Mouse (Mus musculus) spleen, postnatal 4 days (tissue): Measurements from ENCODE around the gene Krt34.

ENCODE experiments used
- DNase-seq, 2 experiments: peaks; one replicate each; pipeline ENCODE4 v3.0.0; 2022; ENCODE audit warnings: low spot score in 2 of 2

Gene Krt34

GRCm38 (mm10) chr11:100041454-100041853 is at the start of gene Krt34:
Krt34 (minus strand) TSS chr11:100041554.
- DNase-seq, result no peak

GRCm38 (mm10) chr11:100088378-100089025 is 47.1 kb upstream of the Krt34 start:
- no peak for DNase-seq

- DNase-seq, result no peak
Observed at GRCm38 (mm10) chr11:100087861-100088260, 46.5 kb upstream of the Krt34 start, which contains the start of gene Krt32. Krt32 (minus strand) TSS chr11:100088226.

- no peak for DNase-seq
Observed at GRCm38 (mm10) chr11:100073873-100074272, 32.5 kb upstream of the Krt34 start.

GRCm38 (mm10) chr11:100067293-100068036 is 26.1 kb upstream of the Krt34 start:
- DNase-seq, result no peak

GRCm38 (mm10) chr11:100066236-100067010 is 25.1 kb upstream of the Krt34 start:
- no peak for DNase-seq

- DNase-seq, result no peak
Observed at GRCm38 (mm10) chr11:100058875-100059274, 17.5 kb upstream of the Krt34 start.

- DNase-seq, result no peak
Observed at GRCm38 (mm10) chr11:100055686-100056655, 14.6 kb upstream of the Krt34 start.

GRCm38 (mm10) chr11:100050451-100050850 is 9.1 kb upstream of the Krt34 start, which contains the start of gene Krt31:
Krt31 (minus strand) TSS chr11:100050551.
- DNase-seq, result no peak

GRCm38 (mm10) chr11:100047193-100047592 is 5.8 kb upstream of the Krt34 start:
- no peak for DNase-seq

GRCm38 (mm10) chr11:100046303-100046866 is 5.0 kb upstream of the Krt34 start:
- no peak for DNase-seq

- no peak for DNase-seq
Observed at GRCm38 (mm10) chr11:100029768-100030167, 11.6 kb downstream of the Krt34 start, which contains the start of gene Krt33b. Krt33b (minus strand) TSS chr11:100029868.

- no peak for DNase-seq
Observed at GRCm38 (mm10) chr11:100021438-100021837, 19.9 kb downstream of the Krt34 start.

GRCm38 (mm10) chr11:100019466-100019865 is 21.9 kb downstream of the Krt34 start:
- no peak for DNase-seq

- no peak for DNase-seq
Observed at GRCm38 (mm10) chr11:100016112-100016511, 25.2 kb downstream of the Krt34 start, which contains the start of gene Krt33a. Krt33a (minus strand) TSS chr11:100016212.

- no peak for DNase-seq
Observed at GRCm38 (mm10) chr11:100013691-100014171, 27.6 kb downstream of the Krt34 start.

- DNase-seq, result no peak
Observed at GRCm38 (mm10) chr11:100010682-100011081, 30.7 kb downstream of the Krt34 start.

- no peak for DNase-seq
Observed at GRCm38 (mm10) chr11:100008336-100008735, 33.0 kb downstream of the Krt34 start.

GRCm38 (mm10) chr11:100006624-100007023 is 34.7 kb downstream of the Krt34 start:
- no peak for DNase-seq

GRCm38 (mm10) chr11:100005905-100006304 is 35.4 kb downstream of the Krt34 start:
- DNase-seq, result no peak
